Mouse (Mus musculus): ENCODE measurements around the gene Dstyk. TPM values are rescaled to one million over a fixed set of nuclear protein-coding genes. Genes with fewer than 3 reads are reported as not detected.
A peak's percentile ranks its signal among the peaks of the same experiment; 100 is the strongest.
"Not testable (repeated sequence)": the region's sequence is repeated elsewhere in the genome, so short reads cannot be mapped to it uniquely, and the experiment has no call there.

The Dstyk gene
- polyA plus RNA-seq, 1 experiment from 2014 or later: 12.2 TPM

DNA sequence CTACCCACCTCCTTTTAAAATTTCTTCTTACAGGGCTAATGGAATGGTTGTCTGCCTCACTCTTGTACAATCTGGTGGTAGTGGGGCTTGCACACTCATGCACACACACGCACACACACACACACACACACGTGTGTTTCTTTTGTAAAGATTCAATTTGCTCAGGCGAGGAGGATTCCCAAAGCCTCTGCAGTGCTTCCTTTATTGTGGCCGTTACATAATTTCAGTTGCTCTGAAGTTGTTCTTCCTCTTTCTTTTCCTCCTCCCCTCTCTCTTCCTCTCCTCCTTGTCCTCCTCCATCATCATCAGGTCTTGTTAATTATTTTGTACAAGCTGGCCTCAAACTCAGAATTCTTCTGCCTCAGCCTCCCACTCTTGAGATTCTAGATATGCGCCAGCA lies 20.0 kb downstream of the Dstyk start:
- Histone ChIP-seq H3K9ac (replicated peaks; ENCODE audit: low read depth) (no peak overlapping the region), H3K36me3 (ENCODE audit: insufficient read depth, low read length) (peaks cover 8% of the 10 kb centered on the region), H3K27ac (ENCODE audit: low read length) (no peak overlapping the region), H3K9me3 (ENCODE audit: low read length) (no peaks in the 10 kb centered on the region), H3K4me1 (ENCODE audit: insufficient read depth, low read depth, low read length) (peaks cover 9% of the 10 kb centered on the region), H3K27me3 (replicated peaks; ENCODE audit: insufficient read depth, low read length) (no peaks in the 10 kb centered on the region), H3K4me3 (ENCODE audit: low read depth, low read length) (no peak overlapping the region), H3K4me2 (replicated peaks; ENCODE audit: low read depth, low read length) (no peak overlapping the region)
- TF ChIP-seq CTCF (IDR thresholded peaks at IDR 0.05) (no peak), EP300 (IDR thresholded peaks at IDR 0.05) (no peak)
- ATAC-seq: no peak
- DNase-seq (ENCODE audit: low spot score): no peak
- WGBS: 77% methylated on average over 5 of the region's 5 CpGs

DNA sequence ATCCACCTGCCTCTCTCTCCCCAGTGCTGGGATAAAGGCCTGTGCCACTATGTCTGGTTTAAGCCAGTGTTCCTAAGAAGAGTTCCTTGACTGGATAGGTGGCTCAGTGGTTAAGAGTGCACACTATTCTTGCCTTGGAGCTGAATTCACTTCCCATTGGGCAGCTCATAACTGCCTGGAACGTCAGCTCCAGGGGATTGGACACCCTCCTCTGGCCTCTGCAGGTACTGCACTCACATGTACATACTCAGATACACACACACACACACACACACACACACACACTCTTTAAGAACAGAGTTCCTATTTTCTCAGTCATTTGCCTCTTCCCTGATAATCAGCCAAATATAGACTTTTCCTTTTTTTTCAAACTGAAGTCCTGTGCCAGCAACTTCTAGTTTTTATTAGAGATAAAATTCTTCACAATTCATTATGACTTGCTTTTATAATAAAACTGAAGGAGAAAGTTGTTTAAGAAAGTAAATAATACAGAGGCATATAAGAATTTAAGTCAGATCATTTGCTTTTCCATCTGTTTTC lies 23.6 kb downstream of the Dstyk start:
- ATAC-seq (no peak), DNase-seq (ENCODE audit: low spot score) (no peak)
- no peaks in the 10 kb centered on the region for H3K4me1 ChIP-seq (ENCODE audit: insufficient read depth, low read depth, low read length)
- H3K9ac ChIP-seq (replicated peaks; ENCODE audit: low read depth): no peak overlapping the region
- H3K27ac ChIP-seq (ENCODE audit: low read length): no peak overlapping the region
- 70% methylated on average over 1 of the region's 1 CpGs for WGBS
- no peaks in the 10 kb centered on the region for H3K9me3 ChIP-seq (ENCODE audit: low read length)
- no peak overlapping the region for H3K4me2 ChIP-seq (replicated peaks; ENCODE audit: low read depth, low read length)
- TF ChIP-seq EP300 (IDR thresholded peaks at IDR 0.05) (no peak), CTCF (IDR thresholded peaks at IDR 0.05) (peak; percentile 40; the same call in 1 of the 2 replicates)
- peaks cover 8% of the 10 kb centered on the region for H3K36me3 ChIP-seq (ENCODE audit: insufficient read depth, low read length)
- H3K27me3 ChIP-seq (replicated peaks; ENCODE audit: insufficient read depth, low read length): no peaks in the 10 kb centered on the region
- H3K4me3 ChIP-seq (ENCODE audit: low read depth, low read length): no peak overlapping the region

DNA sequence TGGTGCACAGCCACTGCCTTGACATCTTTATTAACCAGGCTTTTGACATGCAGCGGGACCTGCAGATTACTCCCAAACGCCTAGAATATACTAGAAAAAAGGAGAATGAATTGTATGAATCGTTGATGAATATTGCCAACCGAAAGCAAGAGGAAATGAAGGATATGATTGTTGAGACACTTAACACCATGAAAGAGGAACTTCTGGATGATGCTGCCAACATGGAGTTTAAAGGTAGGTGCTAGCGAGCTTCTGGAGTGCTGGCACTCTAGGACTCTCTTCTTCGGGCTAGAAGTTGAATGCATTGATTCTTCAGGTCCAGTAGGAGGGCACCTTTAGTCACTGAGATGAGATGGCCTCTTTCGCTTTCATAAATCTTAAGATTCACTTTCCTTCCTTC lies 32.4 kb downstream of the Dstyk start:
- peaks cover 4% of the 10 kb centered on the region; the same call in 1 of the 2 replicates for H3K36me3 ChIP-seq (ENCODE audit: insufficient read depth, low read length)
- no peak overlapping the region for H3K9ac ChIP-seq (replicated peaks; ENCODE audit: low read depth)
- no peaks in the 10 kb centered on the region for H3K4me1 ChIP-seq (ENCODE audit: insufficient read depth, low read depth, low read length)
- no peak overlapping the region for H3K27ac ChIP-seq (ENCODE audit: low read length)
- no peaks in the 10 kb centered on the region for H3K27me3 ChIP-seq (replicated peaks; ENCODE audit: insufficient read depth, low read length)
- TF ChIP-seq EP300 (IDR thresholded peaks at IDR 0.05): no peak
- TF ChIP-seq CTCF (IDR thresholded peaks at IDR 0.05): no peak
- no peaks in the 10 kb centered on the region for H3K9me3 ChIP-seq (ENCODE audit: low read length)
- DNase-seq (ENCODE audit: low spot score): no peak
- ATAC-seq: no peak
- no peak overlapping the region for H3K4me3 ChIP-seq (ENCODE audit: low read depth, low read length)
- WGBS: 87% methylated on average over 7 of the region's 7 CpGs
- H3K4me2 ChIP-seq (replicated peaks; ENCODE audit: low read depth, low read length): no peak overlapping the region

DNA sequence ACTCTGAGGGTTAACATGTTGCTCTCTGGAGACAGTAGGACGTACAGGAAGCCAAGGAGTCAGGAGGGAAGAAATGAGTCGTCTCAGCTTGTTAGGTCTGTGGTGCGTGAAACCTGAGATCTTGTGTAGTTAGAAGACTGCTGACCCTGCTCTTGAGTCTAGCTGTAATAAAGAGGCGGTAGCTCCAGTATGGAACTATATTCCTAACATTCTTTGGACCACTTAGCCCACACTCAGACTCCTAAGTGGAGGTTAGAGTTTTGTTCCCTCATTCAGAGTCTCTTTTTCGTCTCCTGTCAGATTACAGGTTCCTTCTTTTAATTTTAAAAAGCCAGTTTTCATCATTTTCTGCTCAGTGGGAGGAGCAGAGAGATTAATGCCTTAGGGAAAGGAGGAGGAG lies 47.3 kb downstream of the Dstyk start:
- 50% methylated on average over 5 of the region's 5 CpGs for WGBS
- no peaks in the 10 kb centered on the region for H3K4me1 ChIP-seq (ENCODE audit: insufficient read depth, low read depth, low read length)
- H3K27ac ChIP-seq (ENCODE audit: low read length): peak overlapping the region; percentile 32; the same call in 1 of the 2 replicates
- DNase-seq (ENCODE audit: low spot score): peak; percentile 56
- H3K9me3 ChIP-seq (ENCODE audit: low read length): no peaks in the 10 kb centered on the region
- TF ChIP-seq CTCF (IDR thresholded peaks at IDR 0.05): no peak
- peak; percentile 69 for TF ChIP-seq EP300 (IDR thresholded peaks at IDR 0.05)
- peaks cover 29% of the 10 kb centered on the region for H3K36me3 ChIP-seq (ENCODE audit: insufficient read depth, low read length)
- H3K9ac ChIP-seq (replicated peaks; ENCODE audit: low read depth): no peak overlapping the region
- H3K4me3 ChIP-seq (ENCODE audit: low read depth, low read length): no peak overlapping the region
- ATAC-seq: peak; percentile 81
- no peaks in the 10 kb centered on the region for H3K27me3 ChIP-seq (replicated peaks; ENCODE audit: insufficient read depth, low read length)
- H3K4me2 ChIP-seq (replicated peaks; ENCODE audit: low read depth, low read length): no peak overlapping the region

DNA sequence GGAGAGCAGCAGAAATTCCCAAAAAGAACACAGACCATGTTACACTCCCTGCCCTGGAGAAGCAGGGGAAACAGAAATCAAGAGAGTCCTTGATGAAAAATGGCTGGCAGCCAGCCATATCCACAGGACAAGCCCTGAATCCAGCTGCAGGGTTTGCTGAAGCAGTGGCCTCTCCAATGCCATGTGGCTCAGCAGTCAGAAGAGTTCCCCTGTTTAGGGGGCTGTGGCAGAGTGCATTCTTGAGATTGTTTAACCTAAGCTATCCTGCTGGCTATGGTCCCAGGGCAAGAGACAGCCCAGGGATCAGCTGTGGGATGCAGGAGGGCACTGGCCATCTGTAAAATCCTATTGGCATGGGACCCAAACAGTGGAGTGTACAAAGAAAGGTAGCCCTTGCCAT lies 51.6 kb downstream of the Dstyk start:
- DNase-seq (ENCODE audit: low spot score): no peak
- H3K9me3 ChIP-seq (ENCODE audit: low read length): no peaks in the 10 kb centered on the region
- no peak overlapping the region for H3K27ac ChIP-seq (ENCODE audit: low read length)
- no peak overlapping the region for H3K4me3 ChIP-seq (ENCODE audit: low read depth, low read length)
- no peak overlapping the region for H3K9ac ChIP-seq (replicated peaks; ENCODE audit: low read depth)
- TF ChIP-seq EP300 (IDR thresholded peaks at IDR 0.05): no peak
- no peak for TF ChIP-seq CTCF (IDR thresholded peaks at IDR 0.05)
- peaks cover 6% of the 10 kb centered on the region for H3K36me3 ChIP-seq (ENCODE audit: insufficient read depth, low read length)
- 0 out of 2 replicates have a peak, but pooled peaks have one; percentile 11 for ATAC-seq
- no peaks in the 10 kb centered on the region for H3K27me3 ChIP-seq (replicated peaks; ENCODE audit: insufficient read depth, low read length)
- H3K4me1 ChIP-seq (ENCODE audit: insufficient read depth, low read depth, low read length): no peaks in the 10 kb centered on the region
- no peak overlapping the region for H3K4me2 ChIP-seq (replicated peaks; ENCODE audit: low read depth, low read length)

DNA sequence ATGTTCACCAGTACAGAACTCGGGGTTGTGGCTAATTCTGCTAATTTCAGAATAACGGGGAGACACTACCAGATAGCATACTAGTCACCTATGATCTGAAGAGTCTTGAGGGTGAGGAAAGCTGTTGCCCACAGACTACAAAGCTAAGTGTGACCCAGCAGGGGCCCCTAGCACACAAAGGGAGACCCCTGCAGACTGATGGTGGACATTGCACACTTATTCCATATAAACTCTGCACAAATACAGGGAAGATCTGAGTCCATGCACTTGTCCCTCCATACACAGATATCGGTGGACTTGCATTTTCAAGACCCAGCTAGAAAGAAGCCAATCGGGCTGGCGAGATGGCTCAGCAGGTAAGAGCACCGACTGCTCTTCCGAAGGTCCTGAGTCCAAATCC lies 52.2 kb downstream of the Dstyk start:
- no peak for DNase-seq (ENCODE audit: low spot score)
- 88% methylated on average over 7 of the region's 7 CpGs for WGBS
- H3K27ac ChIP-seq (ENCODE audit: low read length): no peak overlapping the region

DNA sequence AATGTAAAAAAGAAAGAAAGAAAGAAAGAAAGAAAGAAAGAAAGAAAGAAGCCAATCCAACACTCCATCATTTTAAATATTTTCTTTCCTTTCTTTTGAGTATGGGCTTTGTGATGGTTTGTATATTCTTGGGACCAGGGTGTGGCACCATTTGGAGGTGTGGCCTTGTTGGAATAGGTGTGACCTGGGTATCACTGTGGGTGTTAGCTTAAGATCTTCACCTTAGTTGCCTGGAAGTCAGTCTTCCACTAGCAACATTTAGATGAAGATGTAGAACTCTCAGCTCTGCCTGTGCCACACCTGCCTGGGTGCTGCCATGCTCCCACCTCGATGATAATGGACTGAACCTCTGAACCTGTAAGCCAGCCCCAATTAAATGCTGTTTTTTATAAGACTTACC lies 52.7 kb downstream of the Dstyk start:
- ATAC-seq; H3K4me1 ChIP-seq (ENCODE audit: insufficient read depth, low read depth, low read length); H3K9me3 ChIP-seq (ENCODE audit: low read length); H3K27me3 ChIP-seq (replicated peaks; ENCODE audit: insufficient read depth, low read length); H3K27ac ChIP-seq (ENCODE audit: low read length); H3K4me2 ChIP-seq (replicated peaks; ENCODE audit: low read depth, low read length); H3K36me3 ChIP-seq (ENCODE audit: insufficient read depth, low read length); H3K4me3 ChIP-seq (ENCODE audit: low read depth, low read length); H3K9ac ChIP-seq (replicated peaks; ENCODE audit: low read depth); DNase-seq (ENCODE audit: low spot score): not testable (repeated sequence)
- 93% methylated on average over 1 of the region's 1 CpGs for WGBS

More for the DNA sequence above, 52.2 kb downstream of the Dstyk start:
- no peak overlapping the region for H3K4me3 ChIP-seq (ENCODE audit: low read depth, low read length)
- H3K36me3 ChIP-seq (ENCODE audit: insufficient read depth, low read length): peaks cover under 1% of the 10 kb centered on the region; the same call in 1 of the 2 replicates
- no peaks in the 10 kb centered on the region for H3K4me1 ChIP-seq (ENCODE audit: insufficient read depth, low read depth, low read length)
- H3K9me3 ChIP-seq (ENCODE audit: low read length): no peaks in the 10 kb centered on the region
- TF ChIP-seq EP300 (IDR thresholded peaks at IDR 0.05): no peak
- peak; percentile 34; the same call in 1 of the 2 replicates for TF ChIP-seq CTCF (IDR thresholded peaks at IDR 0.05)
- no peak overlapping the region for H3K9ac ChIP-seq (replicated peaks; ENCODE audit: low read depth)
- no peak overlapping the region for H3K4me2 ChIP-seq (replicated peaks; ENCODE audit: low read depth, low read length)
- ATAC-seq: no peak
- no peaks in the 10 kb centered on the region for H3K27me3 ChIP-seq (replicated peaks; ENCODE audit: insufficient read depth, low read length)
